Mouse (Mus musculus) central nervous system, embryonic 18 days (tissue): Measurements from ENCODE around the gene Bud13. TPM values are rescaled to one million over a fixed set of nuclear protein-coding genes. Genes with fewer than 3 reads are reported as not detected.

Experiments
- polyA plus RNA-seq: library from polyadenylated mRNA; depleted of rRNA; stranded (reverse); fragments of >200 nt; gene quantifications from 2 replicates; pipeline ENCODE4 v1.2.3, GENCODE M21; 2012; rRNA removed

The Bud13 gene
- polyA plus RNA-seq, result 14.1 and 14.2 TPM in 2 replicates

GRCm38 (mm10) chr9:46282631-46283436 is at the start of gene Bud13:
Bud13 (plus strand) TSS chr9:46283008.

GRCm38 (mm10) chr9:46235596-46235648 is 47.4 kb upstream of the Bud13 start, which contains the start of gene Apoc3:
Apoc3 (minus strand) TSS chr9:46235636.

GRCm38 (mm10) chr9:46240526-46241153 is 42.2 kb upstream of the Bud13 start, which contains the start of gene Apoa4:
Apoa4 (plus strand) TSS chr9:46240696.

GRCm38 (mm10) chr9:46268343-46268873 is 14.4 kb upstream of the Bud13 start, which contains the start of gene Apoa5:
Apoa5 (plus strand) TSS chr9:46268633.

GRCm38 (mm10) chr9:46272677-46273454 is 9.9 kb upstream of the Bud13 start, which contains the start of gene Zpr1:
Zpr1 (plus strand) TSS chr9:46273064.

GRCm38 (mm10) chr9:46319886-46320285 is 37.1 kb downstream of the Bud13 start, which contains the start of gene 4931429L15Rik:
4931429L15Rik (minus strand) TSS chr9:46319986.

Other genes starting within 250 kb of the Bud13 start
- gene Apoa1, start 54.4 kb upstream of the Bud13 start, polyA plus RNA-seq, result 3.0 and 3.3 TPM in 2 replicates
- gene Apoc3, start 47.4 kb upstream of the Bud13 start, polyA plus RNA-seq, result not detected in 2 replicates
- gene Apoa4, start 42.3 kb upstream of the Bud13 start, polyA plus RNA-seq, result 0.03 and 0.05 TPM in 2 replicates
- gene Apoa5, start 14.4 kb upstream of the Bud13 start, polyA plus RNA-seq, result 0.03 TPM in 1 of 2 replicates, not detected in the other
- 45.3 and 48.4 TPM in 2 replicates for gene Zpr1, start 9.9 kb upstream of the Bud13 start, polyA plus RNA-seq
- not detected in 2 replicates for gene 4931429L15Rik, start 37.0 kb downstream of the Bud13 start, polyA plus RNA-seq